Mouse (Mus musculus) heart, postnatal 0 days (tissue): ENCODE measurements at regions not wholly inside any gene's neighbourhood (a gene's known extent, or its start where the extent isn't known, plus 50 kb on each side); places are given as distances from the start of the nearest gene placed in this dataset.

Experiments
- ATAC-seq: fragments of 200-750 bp; cut with Nextera tagmentation; 2 replicates; pipeline ENCODE4 v1.8.0; 2017; ENCODE audit warnings: low read depth, moderate number of reproducible peaks, moderate library complexity; ENCODE audit not compliant: insufficient read depth
- DNase-seq: peaks from one replicate; pipeline ENCODE4 v3.0.0-alpha.2; 2016; ENCODE audit warnings: low spot score
- H3K27ac ChIP-seq: fragments of 300-500 bp; sonication (generic); 2 replicates; pipeline ENCODE4 v1.5.1; 2014; ENCODE audit warnings: low read depth, mild to moderate bottlenecking
- H3K27me3 ChIP-seq: fragments of 300-500 bp; sonication (generic); 2 replicates; pipeline ENCODE4 v1.6.1; 2014; ENCODE audit warnings: low read length, mixed read lengths; ENCODE audit not compliant: control insufficient read depth, insufficient read depth
- H3K36me3 ChIP-seq: fragments of 300-500 bp; sonication (generic); replicated peaks from 2 replicates; pipeline ENCODE4 v1.6.1; 2014; ENCODE audit warnings: low read length, mixed read lengths; ENCODE audit not compliant: control insufficient read depth, insufficient read depth
- H3K4me1 ChIP-seq: fragments of 300-500 bp; sonication (generic); 2 replicates; pipeline ENCODE4 v1.6.1; 2014; ENCODE audit warnings: antibody characterized with exemption; ENCODE audit not compliant: control insufficient read depth, insufficient read depth
- H3K4me2 ChIP-seq: fragments of 300-500 bp; sonication (generic); 2 replicates; pipeline ENCODE4 v1.6.1; 2014; ENCODE audit warnings: low read depth, mild to moderate bottlenecking, low read length, moderate library complexity
- H3K4me3 ChIP-seq: fragments of 300-500 bp; sonication (generic); 2 replicates; pipeline ENCODE4 v1.5.1; 2014; ENCODE audit warnings: low read depth, low read length
- H3K9ac ChIP-seq: fragments of 300-500 bp; sonication (generic); replicated peaks from 2 replicates; pipeline ENCODE4 v1.6.1; 2014; ENCODE audit warnings: low read depth, low read length, mixed read lengths
- H3K9me3 ChIP-seq: fragments of 300-500 bp; sonication (generic); replicated peaks from 2 replicates; pipeline ENCODE4 v1.6.1; 2016; ENCODE audit warnings: low read length; ENCODE audit not compliant: control insufficient read depth
- CTCF ChIP-seq: IDR thresholded peaks from 2 replicates; pipeline ENCODE4 v1.5.1; 2016; ENCODE audit warnings: antibody characterized with exemption, control low read depth, low read depth
- EP300 ChIP-seq: IDR thresholded peaks from 2 replicates; pipeline ENCODE4 v1.6.1; 2016; ENCODE audit warnings: antibody characterized with exemption, low read depth
- WGBS: fragments of 180-500 bp; shearing (Covaris S2); extraction: QIAGEN DNeasy Blood & Tissue Kit; methylation state at CpG from one replicate; pipeline ENCODE4 v1.1.7; 2014; 5-methylcytosine and 5-hydroxymethylcytosine counted together

- Histone ChIP-seq H3K36me3 (no peaks in the 10 kb centered on the region), H3K9ac (no peak overlapping the region), H3K9me3 (no peaks in the 10 kb centered on the region), H3K4me2 (no peak overlapping the region), H3K27ac (no peak overlapping the region), H3K27me3 (no peaks in the 10 kb centered on the region), H3K4me1 (no peaks in the 10 kb centered on the region), H3K4me3 (no peak overlapping the region)
- WGBS, result 80% methylated on average over 12 of the region's 12 CpGs
- TF ChIP-seq CTCF (no peak), EP300 (no peak)
- DNase-seq (no peak), ATAC-seq (no peak)
Observed at GRCm38 (mm10) chr10:96726801-96727780, 110.3 kb downstream of the Btg1 start.

- no peak overlapping the region for H3K27ac ChIP-seq
- no peak overlapping the region for H3K4me2 ChIP-seq
- H3K9ac ChIP-seq, result no peak overlapping the region
- H3K4me3 ChIP-seq, result no peak overlapping the region
- WGBS, result 22% methylated on average over 5 of the region's 5 CpGs
- TF ChIP-seq EP300 (no peak), CTCF (no peak)
- ATAC-seq (no peak), DNase-seq (no peak)
- H3K36me3 ChIP-seq, result no peaks in the 10 kb centered on the region
- H3K9me3 ChIP-seq, result no peaks in the 10 kb centered on the region
- no peaks in the 10 kb centered on the region; the same call in 1 of the 2 replicates for H3K4me1 ChIP-seq
- no peaks in the 10 kb centered on the region for H3K27me3 ChIP-seq
Observed at GRCm38 (mm10) chr10:96733581-96733980, 116.8 kb downstream of the Btg1 start.

GRCm38 (mm10) chr10:96735146-96735545 is 118.3 kb downstream of the Btg1 start:
- no peak overlapping the region for H3K27ac ChIP-seq
- H3K4me3 ChIP-seq, result no peak overlapping the region
- WGBS, result 93% methylated on average over 11 of the region's 11 CpGs
- no peak for DNase-seq
- H3K4me2 ChIP-seq, result no peak overlapping the region
- H3K9me3 ChIP-seq, result no peaks in the 10 kb centered on the region
- no peak overlapping the region for H3K9ac ChIP-seq
- no peaks in the 10 kb centered on the region; the same call in none of the 2 replicates for H3K4me1 ChIP-seq
- H3K36me3 ChIP-seq, result no peaks in the 10 kb centered on the region
- no peaks in the 10 kb centered on the region for H3K27me3 ChIP-seq
- no peak for TF ChIP-seq CTCF
- no peak for TF ChIP-seq EP300
- no peak for ATAC-seq

- Histone ChIP-seq H3K36me3 (no peaks in the 10 kb centered on the region), H3K27me3 (no peaks in the 10 kb centered on the region), H3K4me3 (no peak overlapping the region), H3K27ac (no peak overlapping the region), H3K9me3 (no peaks in the 10 kb centered on the region), H3K4me2 (no peak overlapping the region), H3K4me1 (no peaks in the 10 kb centered on the region; the same call in none of the 2 replicates), H3K9ac (no peak overlapping the region)
- DNase-seq (no peak), ATAC-seq (peak; percentile 68)
- TF ChIP-seq EP300 (no peak), CTCF (no peak)
- WGBS, result 44% methylated on average over 4 of the region's 4 CpGs
Observed at GRCm38 (mm10) chr10:96735885-96736628, 119.3 kb downstream of the Btg1 start.

- DNase-seq (no peak), ATAC-seq (no peak)
- H3K36me3 ChIP-seq, result no peaks in the 10 kb centered on the region
- no peaks in the 10 kb centered on the region for H3K27me3 ChIP-seq
- H3K9ac ChIP-seq, result no peak overlapping the region
- H3K27ac ChIP-seq, result no peak overlapping the region
- H3K4me1 ChIP-seq, result no peaks in the 10 kb centered on the region; the same call in none of the 2 replicates
- WGBS, result 70% methylated on average over 6 of the region's 6 CpGs
- no peak overlapping the region for H3K4me2 ChIP-seq
- H3K9me3 ChIP-seq, result no peaks in the 10 kb centered on the region
- H3K4me3 ChIP-seq, result no peak overlapping the region
- TF ChIP-seq CTCF, result no peak
Observed at GRCm38 (mm10) chr10:96737972-96738371, 121.2 kb downstream of the Btg1 start.
